Mouse (Mus musculus) gastrocnemius, postnatal 4 days (tissue): ENCODE measurements around the gene Uqcr11. TPM values are rescaled to one million over a fixed set of nuclear protein-coding genes. Genes with fewer than 3 reads are reported as not detected.

Source experiments
- microRNA-seq: library from miRNA; unstranded; fragments of <30 nt; microRNA quantifications from one replicate; pipeline ENCODE4 v1.2.0, GENCODE M21; 2021
- total RNA-seq, 2 experiments: library from RNA; stranded (reverse); gene quantifications; 2 replicates each; pipeline ENCODE4 v1.2.3; 2021

Gene Uqcr11
- total RNA-seq, 2 experiments from 2014 or later = 640 to 657 TPM

Small RNA genes within 50 kb of the gene (microRNA-seq; reads per million reads assigned to microRNA genes)
- gene Gm22721 = not detected

Other genes with a start within 250 kb of the Uqcr11 start
- gene Cirbp, start 240.8 kb downstream of the Uqcr11 start, total RNA-seq = 100 to 1,000 TPM; 107 to 153 TPM
- 1 to 10 TPM; 3.4 to 3.8 TPM for gene 1600002K03Rik, start 233.9 kb downstream of the Uqcr11 start, total RNA-seq
- 1 to 10 TPM; 3.5 to 3.7 TPM for gene Efna2, start 227.3 kb downstream of the Uqcr11 start, total RNA-seq
- gene Mum1, start 180.4 kb downstream of the Uqcr11 start, total RNA-seq = 10 to 100 TPM; 61.3 to 61.5 TPM
- gene Ndufs7, start 157.7 kb downstream of the Uqcr11 start, total RNA-seq = 100 to 1,000 TPM; 327 to 331 TPM
- gene Gamt, start 145.8 kb downstream of the Uqcr11 start, total RNA-seq = 100 to 1,000 TPM; 446 to 545 TPM
- gene Dazap1, start 145.3 kb downstream of the Uqcr11 start, total RNA-seq = 100 to 1,000 TPM in 1 of 2 experiments, 10 to 100 TPM in 1; 98.9 to 112 TPM
- gene Rps15, start 114.4 kb downstream of the Uqcr11 start, total RNA-seq = 1,000 to 10,000 TPM; 1,165 to 1,300 TPM
- gene Apc2, start 110.9 kb downstream of the Uqcr11 start, total RNA-seq = 1 to 10 TPM in 1 of 2 experiments, under 1 TPM in 1; 0.73 to 2.1 TPM
- gene 2310011J03Rik, start 86.3 kb downstream of the Uqcr11 start, total RNA-seq = 10 to 100 TPM; 16.7 to 17.6 TPM
- gene Pcsk4, start 77.3 kb downstream of the Uqcr11 start, total RNA-seq = 1 to 10 TPM; 1.0 to 1.5 TPM
- gene Reep6, start 76.9 kb downstream of the Uqcr11 start, total RNA-seq = 1 to 10 TPM; 2.7 to 4.1 TPM
- 10 to 100 TPM; 15.5 to 16.5 TPM for gene Adamtsl5, start 58.4 kb downstream of the Uqcr11 start, total RNA-seq
- gene Plk5, start 50.4 kb downstream of the Uqcr11 start, total RNA-seq = under 1 TPM in 1 of 2 experiments, not detected in 1; 0.34 TPM
- gene Mex3d, start 19.2 kb downstream of the Uqcr11 start, total RNA-seq = 10 to 100 TPM; 17.8 to 18.9 TPM
- 100 to 1,000 TPM; 139 to 140 TPM for gene Mbd3, start 7.3 kb downstream of the Uqcr11 start, total RNA-seq
- gene Tcf3, start 26.8 kb upstream of the Uqcr11 start, total RNA-seq = 10 to 100 TPM; 66.4 to 67.5 TPM
- gene Onecut3, start 88.0 kb upstream of the Uqcr11 start, total RNA-seq = not detected
- under 1 TPM; 0.05 TPM for gene Atp8b3, start 132.3 kb upstream of the Uqcr11 start, total RNA-seq
- 10 to 100 TPM; 22.0 to 24.9 TPM for gene Rexo1, start 154.7 kb upstream of the Uqcr11 start, total RNA-seq
- gene Klf16, start 170.5 kb upstream of the Uqcr11 start, total RNA-seq = 1 to 10 TPM; 7.5 to 8.5 TPM
- gene Abhd17a, start 183.5 kb upstream of the Uqcr11 start, total RNA-seq = 10 to 100 TPM; 79.7 to 81.6 TPM
- 10 to 100 TPM; 27.4 to 27.9 TPM for gene Scamp4, start 196.0 kb upstream of the Uqcr11 start, total RNA-seq
- 1 to 10 TPM; 3.0 to 3.2 TPM for gene Adat3, start 196.1 kb upstream of the Uqcr11 start, total RNA-seq
- gene Gm49322, start 199.2 kb upstream of the Uqcr11 start, total RNA-seq = 1 to 10 TPM; 1.1 to 1.7 TPM
- gene Csnk1g2, start 216.0 kb upstream of the Uqcr11 start, total RNA-seq = 100 to 1,000 TPM; 167 to 169 TPM